Comparison of ENCODE assay signal across 7 mouse cellular contexts in the genomic region with DNA sequence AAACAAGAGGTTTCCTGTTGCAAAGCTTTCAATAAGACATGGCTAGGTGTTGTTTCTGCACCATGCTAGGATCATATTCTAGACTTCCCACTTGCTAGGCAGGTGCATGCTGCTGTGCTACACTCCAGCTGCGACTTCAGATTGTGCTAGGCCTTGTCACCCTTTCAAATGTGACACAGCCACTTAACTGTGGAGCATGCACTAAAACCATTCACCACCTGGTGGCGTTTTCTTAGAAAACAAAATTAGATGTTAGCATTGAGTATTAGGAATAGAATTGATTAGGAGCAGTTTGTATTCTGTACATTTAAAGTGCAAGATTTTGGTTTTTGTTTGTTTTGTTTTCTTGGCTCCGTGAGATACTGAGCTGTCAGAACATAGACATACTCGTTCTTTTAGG. TPM values are rescaled to one million over a fixed set of nuclear protein-coding genes. Genes with fewer than 3 reads are reported as not detected.
A peak's percentile ranks its signal among the peaks of the same experiment; 100 is the strongest.
DNase-seq lines count a peak whose midpoint lies in the region; ATAC-seq and TF ChIP-seq lines count a peak whose summit lies in the region.

No protein-coding gene starts in this region.

- H3K27ac ChIP-seq in kidney, embryonic 15.5 days = peak overlapping the region; percentile 42; the same call in 1 of the 2 replicates
- H3K27ac ChIP-seq in kidney, embryonic 16.5 days (ENCODE audit: low read length) = no peak overlapping the region
- no peak overlapping the region for H3K27ac ChIP-seq in heart, embryonic 10.5 days

- H3K4me2 ChIP-seq in kidney, embryonic 15.5 days = no peak overlapping the region
- H3K4me2 ChIP-seq in kidney, embryonic 16.5 days (replicated peaks; ENCODE audit: low read depth, low read length) = no peak overlapping the region

- no peaks in the 10 kb centered on the region for H3K27me3 ChIP-seq in kidney, embryonic 15.5 days
- H3K27me3 ChIP-seq in kidney, embryonic 16.5 days (ENCODE audit: insufficient read depth, low read length) = no peaks in the 10 kb centered on the region
- no peaks in the 10 kb centered on the region for H3K27me3 ChIP-seq in heart, embryonic 10.5 days (ENCODE audit: insufficient read depth, poor library complexity, severe bottlenecking)

- H3K9me3 ChIP-seq in kidney, embryonic 15.5 days (replicated peaks) = no peaks in the 10 kb centered on the region
- H3K9me3 ChIP-seq in kidney, embryonic 16.5 days (ENCODE audit: low read length) = no peaks in the 10 kb centered on the region
- no peaks in the 10 kb centered on the region for H3K9me3 ChIP-seq in heart, embryonic 10.5 days

- H3K36me3 ChIP-seq in kidney, embryonic 15.5 days = 0 out of 2 replicates have a peak, but pooled peaks cover 3% of the 10 kb centered on the region
- no peaks in the 10 kb centered on the region for H3K36me3 ChIP-seq in kidney, embryonic 16.5 days (ENCODE audit: insufficient read depth, low read length)
- no peaks in the 10 kb centered on the region; the same call in 1 of the 2 replicates for H3K36me3 ChIP-seq in heart, embryonic 10.5 days

- 68% methylated on average over 4 of the region's 4 CpGs for WGBS in kidney, embryonic 15.5 days
- 67% methylated on average over 4 of the region's 4 CpGs for whole genome bisulfite sequencing in kidney, embryonic 16.5 days
- 63% methylated on average over 4 of the region's 4 CpGs for WGBS in lung, adult 2 months
- 59% methylated on average over 4 of the region's 4 CpGs for WGBS in heart, embryonic 10.5 days

- no peak overlapping the region for H3K9ac ChIP-seq in kidney, embryonic 15.5 days
- H3K9ac ChIP-seq in kidney, embryonic 16.5 days (replicated peaks; ENCODE audit: low read length) = no peak overlapping the region

- H3K4me1 ChIP-seq in kidney, embryonic 15.5 days = peaks cover 6% of the 10 kb centered on the region
- no peaks in the 10 kb centered on the region for H3K4me1 ChIP-seq in kidney, embryonic 16.5 days (ENCODE audit: insufficient read depth, low read length)
- no peaks in the 10 kb centered on the region; the same call in 1 of the 2 replicates for H3K4me1 ChIP-seq in lung, adult 2 months (ENCODE audit: control insufficient read depth, insufficient read depth, low read length)
- H3K4me1 ChIP-seq in heart, embryonic 10.5 days = peaks cover 19% of the 10 kb centered on the region

- peak; percentile 36 for DNase-seq in 416B (ENCODE audit: low read depth)
- peak; percentile 21 for DNase-seq in A20 (ENCODE audit: low read depth, low spot score)
- no peak for DNase-seq in lung, adult 2 months
- DNase-seq in cerebellum, adult 11 months = no peak
- no peak for DNase-seq in heart, embryonic 10.5 days (ENCODE audit: low spot score)

- H3K4me3 ChIP-seq in kidney, embryonic 15.5 days (replicated peaks) = no peak overlapping the region
- no peak overlapping the region for H3K4me3 ChIP-seq in kidney, embryonic 16.5 days (ENCODE audit: low read length)
- H3K4me3 ChIP-seq in lung, adult 2 months (replicated peaks; ENCODE audit: extremely low read depth, low read depth, low read length) = no peak overlapping the region
- no peak overlapping the region for H3K4me3 ChIP-seq in heart, embryonic 10.5 days

- no peak for ATAC-seq in kidney, embryonic 15.5 days (replicated peaks; ENCODE audit: low FRiP score)
- no peak for ATAC-seq in kidney, embryonic 16.5 days (ENCODE audit: low FRiP score, low TSS enrichment)

- 0 out of 2 replicates have a peak, but pooled peaks have one; percentile 7 for TF ChIP-seq CTCF in lung, adult 2 months (IDR thresholded peaks at IDR 0.05; ENCODE audit: insufficient read depth, low read length)

- no peak for TF ChIP-seq POLR2A in lung, adult 2 months (IDR thresholded peaks at IDR 0.05; ENCODE audit: borderline replicate concordance, extremely low read depth, low read depth, low read length)

RNA-seq across cellular contexts. Expression of gene Abl1, which starts 32.6 kb away (rescaled TPM):
- polyA plus RNA-seq in kidney, embryonic 15.5 days (2015; fragmentation: Nextera tagmentation; extraction: Ambion mirVana) = 43.9 and 46.2 TPM in 2 replicates
- polyA plus RNA-seq in kidney, embryonic 16.5 days (2015; fragmentation: Nextera tagmentation; extraction: Ambion mirVana) = 43.7 and 48.0 TPM in 2 replicates
- polyA plus RNA-seq in lung, adult 2 months (2012; rRNA removed) = 55.0 and 61.7 TPM in 2 replicates
- polyA plus RNA-seq in heart, embryonic 10.5 days (2016; fragmentation: Nextera tagmentation; extraction: Ambion mirVana) = 40.5 and 43.1 TPM in 2 replicates

RNA-seq across cellular contexts. Expression of gene Exosc2, which starts 50.3 kb away (rescaled TPM):
- polyA plus RNA-seq in kidney, embryonic 15.5 days (2015; fragmentation: Nextera tagmentation; extraction: Ambion mirVana) = 75.7 and 77.7 TPM in 2 replicates
- 75.1 and 79.7 TPM in 2 replicates for polyA plus RNA-seq in kidney, embryonic 16.5 days (2015; fragmentation: Nextera tagmentation; extraction: Ambion mirVana)
- 7.7 and 8.8 TPM in 2 replicates for polyA plus RNA-seq in lung, adult 2 months (2012; rRNA removed)
- 63.0 and 76.3 TPM in 2 replicates for polyA plus RNA-seq in heart, embryonic 10.5 days (2016; fragmentation: Nextera tagmentation; extraction: Ambion mirVana)

Comparison
In these comparisons a context has a peak if more than half of its experiments do, and no peak if none do; other contexts are left out.
1. DNase-seq: peak in 416B (single experiment) and A20 (single experiment); none in lung, adult 2 months (single experiment), cerebellum, adult 11 months (single experiment) and heart, embryonic 10.5 days (single experiment).